Mouse (Mus musculus) lung, postnatal 0 days (tissue): ENCODE measurements at regions not wholly inside any gene's neighbourhood (a gene's known extent, or its start where the extent isn't known, plus 50 kb on each side); places are given as distances from the start of the nearest gene placed in this dataset.

Experiments used
- CTCF ChIP-seq: IDR thresholded peaks from 2 replicates; pipeline ENCODE4 v1.5.1; 2016; ENCODE audit warnings: antibody characterized with exemption, mild to moderate bottlenecking
- EP300 ChIP-seq: IDR thresholded peaks from 2 replicates; pipeline ENCODE4 v1.6.1; 2016; ENCODE audit warnings: antibody characterized with exemption, mild to moderate bottlenecking, control low read depth

DNA sequence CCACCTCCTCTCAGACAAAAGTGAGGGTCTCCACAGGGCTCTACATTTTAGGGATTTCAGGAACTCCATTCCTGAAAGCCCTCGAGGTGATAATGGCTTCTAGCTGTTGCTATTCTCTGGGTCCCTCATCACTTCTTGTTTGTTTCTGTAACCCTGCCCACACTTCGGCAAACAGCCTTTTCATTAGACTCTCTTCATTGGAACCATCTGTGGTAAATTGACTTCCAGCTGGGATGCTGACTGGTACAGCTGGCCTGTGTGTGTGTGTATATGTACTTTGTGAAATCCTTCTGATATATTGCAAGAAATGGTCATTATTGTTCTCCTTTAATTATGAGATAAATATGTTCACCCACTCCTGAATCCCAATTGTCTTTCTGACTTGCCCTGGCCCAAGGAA lies 50.3 kb downstream of the Gm10192 start:
- TF ChIP-seq CTCF = no peak
- TF ChIP-seq EP300 = no peak
